Mouse (Mus musculus) C2C12 (cell line): Measurements from ENCODE around the gene Senp3.

Experiments used
- CEBPB ChIP-seq: IDR thresholded peaks from one replicate; pipeline ENCODE4 v1.6.1; 2011; ENCODE audit warnings: low read depth, mild to moderate bottlenecking, control low read depth, moderate library complexity
- CTCF ChIP-seq: IDR thresholded peaks from one replicate; pipeline ENCODE4 v1.5.1; 2011; ENCODE audit not compliant: control insufficient read depth, insufficient read depth, insufficient read length
- MAX ChIP-seq: IDR thresholded peaks from one replicate; pipeline ENCODE4 v1.6.1; 2011; ENCODE audit warnings: mild to moderate bottlenecking, control low read depth
- MYOG ChIP-seq: IDR thresholded peaks from one replicate; pipeline ENCODE4 v1.6.1; 2011; ENCODE audit not compliant: control insufficient read depth, insufficient read length; ENCODE audit errors: extremely low read depth

DNA sequence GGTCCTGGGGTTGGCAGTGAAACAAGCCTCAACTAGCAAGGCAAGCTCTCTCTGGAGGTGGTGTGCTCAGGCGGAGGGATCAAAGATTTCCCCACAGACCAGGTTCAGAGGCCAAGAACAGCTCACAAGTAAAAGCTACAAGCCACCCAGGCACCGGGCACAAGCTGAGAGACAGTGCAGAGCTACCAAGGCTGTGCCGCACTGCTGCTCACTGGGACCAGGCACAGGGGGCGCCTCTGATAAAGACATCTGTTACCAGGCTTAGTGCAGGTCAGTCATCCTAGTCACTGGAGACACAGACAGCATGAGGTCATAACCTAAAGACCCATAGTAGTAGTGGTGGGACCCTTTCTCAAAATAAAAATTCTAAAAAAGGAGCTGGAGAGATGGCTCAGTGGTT lies 35.1 kb upstream of the Senp3 start:
- TF ChIP-seq CTCF = no peak
- no peak for TF ChIP-seq MAX
- TF ChIP-seq MYOG = no peak
- TF ChIP-seq CEBPB = no peak
